Mouse (Mus musculus): ENCODE measurements around the gene Blmh.

DNA sequence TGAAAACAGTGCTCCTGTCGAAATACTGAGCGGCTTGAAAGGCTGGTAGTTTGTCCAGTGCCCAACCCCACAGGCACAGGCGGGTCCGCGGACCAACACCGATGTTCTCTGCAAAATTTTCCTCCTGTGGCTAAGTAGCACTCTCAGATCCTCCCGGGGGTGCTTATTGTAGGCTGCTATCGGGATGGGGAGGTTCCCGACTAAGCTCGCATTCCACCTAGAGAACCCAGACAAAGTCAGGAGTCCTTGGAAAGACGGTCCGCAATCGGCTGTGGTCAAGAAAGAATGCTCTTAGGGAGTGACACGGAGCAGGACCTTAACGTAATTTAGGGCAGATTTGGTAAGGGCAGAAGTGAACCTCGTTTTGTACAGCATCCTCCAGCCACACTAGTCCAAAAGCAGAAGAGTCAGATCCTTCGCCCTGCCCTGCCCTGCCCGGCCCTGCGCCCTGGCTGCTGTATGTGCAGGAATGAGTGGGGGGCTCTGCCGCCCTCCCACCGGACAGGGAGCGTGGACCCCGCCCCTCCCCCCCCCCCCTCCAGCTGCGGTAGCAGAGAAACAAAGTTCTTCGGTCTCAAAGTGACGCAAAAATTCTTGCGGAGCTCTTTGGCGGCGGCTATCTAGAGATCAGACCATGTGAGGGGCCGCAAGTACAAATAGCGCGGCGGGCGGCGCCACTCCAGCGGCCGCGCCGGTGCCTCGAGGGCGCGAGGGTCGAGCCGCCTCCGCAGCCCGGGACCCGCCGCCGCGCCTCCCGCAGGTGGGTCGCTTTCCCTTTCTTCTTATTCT lies 73.5 kb downstream of the Blmh start, which contains the start of gene Slc6a4:
- TF ChIP-seq RCOR1 (IDR thresholded peaks at IDR 0.05; ENCODE audit: low read depth, low read length) = no peak
- no peak for TF ChIP-seq MXI1 (IDR thresholded peaks at IDR 0.05; ENCODE audit: low read depth, low read length)
- TF ChIP-seq CTCF (IDR thresholded peaks at IDR 0.05 in 2 of 3, conservative IDR thresholded peaks at IDR 0.05 in 1 of 3; ENCODE audit: control insufficient read depth in 1 of 3, insufficient read depth in 1 of 3, low read depth in 2 of 3, low read length in 3 of 3, poor library complexity in 1 of 3, severe bottlenecking in 1 of 3) = no peak
- TF ChIP-seq KAT2A (conservative IDR thresholded peaks at IDR 0.05; ENCODE audit: low read depth, low read length) = no peak
- TF ChIP-seq MAX (IDR thresholded peaks at IDR 0.05; ENCODE audit: low read length) = no peak
- TF ChIP-seq GATA1 (IDR thresholded peaks at IDR 0.05; ENCODE audit: low read depth, low read length) = no peak
- TF ChIP-seq SIN3A (IDR thresholded peaks at IDR 0.05; ENCODE audit: low read length) = no peak
- no peak for TF ChIP-seq MAFK (IDR thresholded peaks at IDR 0.05; ENCODE audit: borderline replicate concordance, low read depth, low read length)
- TF ChIP-seq EP300 (IDR thresholded peaks at IDR 0.05; ENCODE audit: low read depth in 1 of 2, low read length in 2 of 2) = no peak
- no peak for TF ChIP-seq CHD1 (IDR thresholded peaks at IDR 0.05; ENCODE audit: low read depth, low read length)
- TF ChIP-seq POLR2A (IDR thresholded peaks at IDR 0.05; ENCODE audit: control insufficient read depth in 1 of 2, insufficient read depth in 1 of 2, low read depth in 1 of 2, low read length in 2 of 2, poor library complexity in 1 of 2) = no peak
- no peak for TF ChIP-seq TBP (IDR thresholded peaks at IDR 0.05; ENCODE audit: low read depth, low read length)
- TF ChIP-seq TCF12 (IDR thresholded peaks at IDR 0.05; ENCODE audit: low read depth, low read length) = no peak
- no peak for TF ChIP-seq USF2 (IDR thresholded peaks at IDR 0.05; ENCODE audit: borderline replicate concordance in 1 of 2, insufficient read depth in 1 of 2, low read depth in 1 of 2, low read length in 2 of 2)
